Mouse (Mus musculus): ENCODE data around the gene Selenof. TPM values are rescaled to one million over a fixed set of nuclear protein-coding genes. Genes with fewer than 3 reads are reported as not detected.

Selenof gene
- 339 and 350 TPM in 2 replicates for polyA plus RNA-seq (2014; fragmentation: Nextera tagmentation; extraction: Ambion mirVana)

DNA sequence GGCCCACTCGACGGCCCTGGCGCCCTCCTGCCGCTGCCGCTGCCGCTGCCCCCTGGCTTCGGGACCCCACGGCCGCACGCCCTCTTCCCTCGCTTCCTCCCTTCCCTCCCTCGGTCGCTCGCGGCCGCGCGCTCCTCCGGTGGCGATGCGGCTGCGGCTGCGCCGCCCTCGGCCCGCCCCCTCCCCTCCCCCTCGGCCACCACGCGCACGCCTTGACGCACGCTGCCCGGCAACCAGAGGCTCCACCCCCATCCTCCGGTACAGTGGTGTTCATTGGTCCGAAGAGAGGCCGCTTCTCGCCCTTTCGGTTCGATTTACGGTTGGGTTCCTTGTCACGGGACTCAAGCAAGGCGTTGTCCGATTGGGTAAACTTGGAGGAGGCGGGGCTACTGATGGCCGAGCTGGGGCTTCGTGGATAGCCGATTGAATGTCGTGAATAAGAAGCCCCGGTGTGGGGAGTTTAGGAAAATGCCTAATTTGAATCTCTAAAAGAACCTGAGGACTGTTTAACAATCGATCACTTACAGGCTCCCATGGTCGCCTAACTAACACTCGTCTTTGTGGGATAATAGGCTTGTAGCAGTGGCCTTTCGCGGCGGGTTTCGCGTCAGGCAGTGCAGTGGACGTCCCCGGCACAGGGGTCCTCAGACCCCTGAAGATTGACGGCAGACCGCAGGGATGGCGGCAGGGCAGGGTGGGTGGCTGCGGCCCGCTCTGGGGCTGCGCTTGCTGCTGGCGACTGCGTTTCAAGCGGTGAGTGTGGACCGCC, at the start of gene Selenof, which contains the start of gene Hs2st1:
Selenof (plus strand) TSS at position 258 of the 769 bp plus-strand sequence.
Hs2st1 (minus strand) TSS at position 135 of the 769 bp plus-strand sequence.
- under 1% methylated on average over 52 of the region's 69 CpGs for WGBS (ENCODE audit: insufficient replicate concordance)
- H3K36me3 ChIP-seq (ENCODE audit: control insufficient read depth, insufficient read depth, low read length) = no peaks in the 10 kb centered on the region; the same call in 1 of the 2 replicates
- ATAC-seq (replicated peaks; ENCODE audit: insufficient number of reproducible peaks, low FRiP score, low TSS enrichment) = peak; percentile 99
- peak within 1 kb of the TSS; percentile 84 for H3K4me3 ChIP-seq (ENCODE audit: low read depth, low read length)
- no peaks in the 10 kb centered on the region for H3K27me3 ChIP-seq (ENCODE audit: control insufficient read depth, insufficient read depth, low read length)
- H3K9me3 ChIP-seq (replicated peaks; ENCODE audit: control insufficient read depth, low read length) = no peaks in the 10 kb centered on the region
- peak within 1 kb of the TSS; percentile 91 for H3K27ac ChIP-seq (ENCODE audit: low read depth, low read length)
- H3K4me1 ChIP-seq (ENCODE audit: control insufficient read depth, insufficient read depth, low read length) = peaks cover 14% of the 10 kb centered on the region
- peak within 1 kb of the TSS; percentile 95 for H3K4me2 ChIP-seq
- H3K9ac ChIP-seq (ENCODE audit: low read depth, low read length) = peak within 1 kb of the TSS; percentile 92

DNA sequence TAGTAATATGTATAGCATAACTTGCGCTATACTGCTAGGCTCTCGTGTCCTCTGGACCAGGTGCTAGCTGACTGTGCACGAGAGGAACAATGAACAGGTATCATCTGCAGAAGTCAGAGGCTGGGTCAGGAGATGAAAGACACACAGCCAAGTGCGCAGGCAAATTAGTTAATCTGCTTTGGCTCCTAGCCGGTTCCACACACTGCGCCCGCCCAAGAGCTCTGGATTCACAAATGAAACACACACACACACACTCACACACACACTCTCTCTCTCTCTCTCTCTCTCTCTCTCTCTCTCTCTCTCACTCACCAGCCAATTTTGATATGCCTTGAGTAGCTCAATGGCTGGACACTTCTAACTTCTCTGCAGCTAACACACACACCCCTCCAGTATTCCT, 42.2 kb upstream of the Selenof start:
- 92% methylated on average over 7 of the region's 7 CpGs for WGBS (ENCODE audit: insufficient replicate concordance)
- no peak overlapping the region for H3K4me3 ChIP-seq (ENCODE audit: low read depth, low read length)
- no peaks in the 10 kb centered on the region for H3K4me1 ChIP-seq (ENCODE audit: control insufficient read depth, insufficient read depth, low read length)
- ATAC-seq (replicated peaks; ENCODE audit: insufficient number of reproducible peaks, low FRiP score, low TSS enrichment) = no peak
- H3K9ac ChIP-seq (ENCODE audit: low read depth, low read length) = no peak overlapping the region
- no peaks in the 10 kb centered on the region for H3K9me3 ChIP-seq (replicated peaks; ENCODE audit: control insufficient read depth, low read length)
- H3K36me3 ChIP-seq (ENCODE audit: control insufficient read depth, insufficient read depth, low read length) = no peaks in the 10 kb centered on the region
- no peak overlapping the region for H3K27ac ChIP-seq (ENCODE audit: low read depth, low read length)
- no peaks in the 10 kb centered on the region for H3K27me3 ChIP-seq (ENCODE audit: control insufficient read depth, insufficient read depth, low read length)
- H3K4me2 ChIP-seq = no peak overlapping the region

DNA sequence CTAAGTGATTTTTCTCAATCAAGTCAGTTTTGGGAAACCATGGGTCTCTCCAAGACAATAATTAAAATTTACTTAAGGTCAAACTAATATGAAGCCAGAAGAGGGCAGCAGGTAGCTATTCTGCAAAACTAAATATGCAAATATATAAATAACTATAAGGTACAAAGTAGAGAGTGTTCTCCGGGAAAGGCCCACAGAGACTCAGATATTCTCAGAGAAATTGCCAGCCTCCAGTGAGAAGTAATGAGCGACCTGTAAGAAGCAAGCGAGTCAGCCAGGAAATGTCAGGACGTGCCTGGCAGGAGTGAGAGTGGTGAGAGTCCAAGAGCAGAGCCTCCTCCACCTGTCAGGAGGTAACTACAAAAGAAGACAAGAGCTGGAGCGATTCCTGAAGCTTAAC, 39.1 kb upstream of the Selenof start:
- no peak for ATAC-seq (replicated peaks; ENCODE audit: insufficient number of reproducible peaks, low FRiP score, low TSS enrichment)
- Histone ChIP-seq H3K4me2 (no peak overlapping the region), H3K36me3 (ENCODE audit: control insufficient read depth, insufficient read depth, low read length) (no peaks in the 10 kb centered on the region), H3K9ac (ENCODE audit: low read depth, low read length) (no peak overlapping the region), H3K27ac (ENCODE audit: low read depth, low read length) (no peak overlapping the region), H3K27me3 (ENCODE audit: control insufficient read depth, insufficient read depth, low read length) (no peaks in the 10 kb centered on the region), H3K4me1 (ENCODE audit: control insufficient read depth, insufficient read depth, low read length) (no peaks in the 10 kb centered on the region), H3K9me3 (replicated peaks; ENCODE audit: control insufficient read depth, low read length) (no peaks in the 10 kb centered on the region), H3K4me3 (ENCODE audit: low read depth, low read length) (no peak overlapping the region)
- 48% methylated on average over 5 of the region's 5 CpGs for WGBS (ENCODE audit: insufficient replicate concordance)

DNA sequence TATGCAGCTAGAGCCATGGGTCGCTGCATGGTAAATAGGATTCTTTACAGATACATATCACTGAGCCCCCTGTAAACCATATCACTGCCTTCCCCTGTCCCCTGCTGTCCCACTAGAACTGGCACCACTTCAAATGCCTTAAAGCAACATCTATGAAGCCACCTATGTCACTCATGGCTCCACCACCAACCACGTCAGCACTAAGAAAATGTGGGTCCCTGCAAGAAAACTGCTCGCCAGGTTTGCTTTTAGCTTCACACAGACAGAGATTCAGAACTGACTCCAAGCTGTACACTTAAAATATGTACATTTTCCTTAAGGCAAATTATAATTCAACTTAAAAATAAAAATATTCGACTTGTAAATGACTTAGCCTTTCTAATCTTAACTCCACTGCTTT, 35.0 kb upstream of the Selenof start:
- no peak for ATAC-seq (replicated peaks; ENCODE audit: insufficient number of reproducible peaks, low FRiP score, low TSS enrichment)
- 87% methylated on average over 4 of the region's 4 CpGs for WGBS (ENCODE audit: insufficient replicate concordance)
- no peaks in the 10 kb centered on the region for H3K36me3 ChIP-seq (ENCODE audit: control insufficient read depth, insufficient read depth, low read length)
- no peak overlapping the region for H3K4me2 ChIP-seq
- no peak overlapping the region for H3K27ac ChIP-seq (ENCODE audit: low read depth, low read length)
- no peaks in the 10 kb centered on the region for H3K27me3 ChIP-seq (ENCODE audit: control insufficient read depth, insufficient read depth, low read length)
- no peak overlapping the region for H3K9ac ChIP-seq (ENCODE audit: low read depth, low read length)
- H3K4me3 ChIP-seq (ENCODE audit: low read depth, low read length) = no peak overlapping the region
- H3K9me3 ChIP-seq (replicated peaks; ENCODE audit: control insufficient read depth, low read length) = no peaks in the 10 kb centered on the region
- peaks cover 5% of the 10 kb centered on the region; the same call in 1 of the 2 replicates for H3K4me1 ChIP-seq (ENCODE audit: control insufficient read depth, insufficient read depth, low read length)

DNA sequence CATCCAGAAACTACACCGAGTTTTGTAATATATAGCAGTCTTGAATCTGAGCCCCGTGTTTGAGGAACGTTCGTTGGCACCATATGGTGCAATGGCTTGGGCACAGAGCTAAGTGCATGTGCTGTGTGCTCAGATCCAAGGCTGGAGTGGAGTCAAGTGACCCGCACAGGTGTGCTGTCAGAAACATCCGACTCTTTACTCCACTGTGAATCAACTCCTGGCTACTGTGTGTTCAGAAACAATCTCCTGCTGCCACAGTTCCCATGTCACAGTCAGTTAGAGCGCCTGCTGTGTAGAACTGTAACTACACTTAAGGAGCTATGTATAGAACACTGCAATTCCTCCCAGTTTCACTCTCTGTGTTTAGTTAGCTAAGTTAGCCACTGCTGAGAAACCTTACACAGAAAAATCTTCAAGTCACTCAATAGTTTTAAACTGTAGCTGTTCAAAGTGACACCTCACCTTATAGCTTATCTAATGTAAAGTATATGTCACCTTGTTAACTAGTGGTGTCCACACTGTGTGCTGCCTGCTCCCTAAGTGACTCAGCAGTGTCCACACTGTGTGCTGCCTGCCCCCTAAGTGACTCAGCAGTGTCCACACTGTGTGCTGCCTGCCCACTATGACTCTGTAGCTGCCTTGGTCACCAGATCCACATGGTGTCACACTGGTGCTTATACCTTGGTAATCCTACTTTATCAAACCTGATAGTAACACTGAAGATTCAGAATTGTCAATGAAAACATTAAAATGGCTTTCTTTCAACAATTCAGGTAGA, 32.8 kb upstream of the Selenof start:
- WGBS (ENCODE audit: insufficient replicate concordance) = 71% methylated on average over 7 of the region's 7 CpGs
- Histone ChIP-seq H3K27me3 (ENCODE audit: control insufficient read depth, insufficient read depth, low read length) (no peaks in the 10 kb centered on the region), H3K4me1 (ENCODE audit: control insufficient read depth, insufficient read depth, low read length) (peaks cover 5% of the 10 kb centered on the region), H3K9ac (ENCODE audit: low read depth, low read length) (no peak overlapping the region), H3K9me3 (replicated peaks; ENCODE audit: control insufficient read depth, low read length) (no peaks in the 10 kb centered on the region), H3K4me2 (no peak overlapping the region), H3K36me3 (ENCODE audit: control insufficient read depth, insufficient read depth, low read length) (no peaks in the 10 kb centered on the region), H3K27ac (ENCODE audit: low read depth, low read length) (no peak overlapping the region), H3K4me3 (ENCODE audit: low read depth, low read length) (no peak overlapping the region)
- ATAC-seq (replicated peaks; ENCODE audit: insufficient number of reproducible peaks, low FRiP score, low TSS enrichment) = no peak

DNA sequence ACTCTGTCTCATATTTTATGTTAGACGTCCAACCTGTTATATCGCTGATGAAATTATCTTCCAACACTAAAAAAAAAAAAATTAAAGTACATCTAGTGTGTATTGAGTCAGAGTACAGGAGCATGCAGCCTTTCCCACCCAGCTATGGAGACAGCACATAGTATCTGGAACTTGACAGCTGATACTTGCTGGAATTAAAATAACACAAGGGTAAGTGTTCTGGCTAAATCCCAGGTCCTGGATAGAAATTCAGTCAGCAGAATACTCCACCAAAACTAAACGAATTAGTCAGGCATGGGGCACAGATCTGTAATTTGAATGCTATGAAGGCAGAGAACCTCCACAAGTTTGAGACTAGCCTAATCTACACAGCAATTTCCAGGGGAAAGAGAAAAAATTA, 31.1 kb upstream of the Selenof start:
- Histone ChIP-seq H3K27me3 (ENCODE audit: control insufficient read depth, insufficient read depth, low read length) (no peaks in the 10 kb centered on the region), H3K4me2 (no peak overlapping the region), H3K36me3 (ENCODE audit: control insufficient read depth, insufficient read depth, low read length) (no peaks in the 10 kb centered on the region), H3K4me1 (ENCODE audit: control insufficient read depth, insufficient read depth, low read length) (peaks cover 5% of the 10 kb centered on the region), H3K4me3 (ENCODE audit: low read depth, low read length) (no peak overlapping the region), H3K9ac (ENCODE audit: low read depth, low read length) (no peak overlapping the region), H3K9me3 (replicated peaks; ENCODE audit: control insufficient read depth, low read length) (no peaks in the 10 kb centered on the region), H3K27ac (ENCODE audit: low read depth, low read length) (no peak overlapping the region)
- 67% methylated on average over 3 of the region's 3 CpGs for WGBS (ENCODE audit: insufficient replicate concordance)
- no peak for ATAC-seq (replicated peaks; ENCODE audit: insufficient number of reproducible peaks, low FRiP score, low TSS enrichment)

DNA sequence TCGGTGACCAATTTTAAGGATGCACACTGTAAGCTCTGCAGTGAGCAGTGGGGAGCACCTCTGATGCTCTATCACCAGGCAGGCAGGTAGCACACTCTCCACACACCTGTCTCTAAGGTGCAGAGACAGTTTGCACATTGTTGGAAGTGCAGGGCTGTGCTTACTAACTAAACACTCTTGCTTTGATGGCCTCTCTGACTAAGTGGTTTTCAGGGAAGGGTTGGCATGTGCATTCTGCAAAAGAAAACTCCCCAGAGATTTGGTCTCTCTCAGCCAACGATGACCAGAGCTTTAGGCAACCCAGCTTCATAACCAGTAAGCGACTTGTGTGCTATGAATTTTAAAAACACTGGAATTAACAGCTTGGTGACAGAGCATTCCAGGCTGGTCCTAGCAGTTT, 29.3 kb upstream of the Selenof start:
- Histone ChIP-seq H3K9me3 (replicated peaks; ENCODE audit: control insufficient read depth, low read length) (no peaks in the 10 kb centered on the region), H3K27me3 (ENCODE audit: control insufficient read depth, insufficient read depth, low read length) (no peaks in the 10 kb centered on the region), H3K4me1 (ENCODE audit: control insufficient read depth, insufficient read depth, low read length) (peaks cover 7% of the 10 kb centered on the region), H3K4me2 (no peak overlapping the region), H3K9ac (ENCODE audit: low read depth, low read length) (no peak overlapping the region), H3K4me3 (ENCODE audit: low read depth, low read length) (no peak overlapping the region), H3K36me3 (ENCODE audit: control insufficient read depth, insufficient read depth, low read length) (no peaks in the 10 kb centered on the region), H3K27ac (ENCODE audit: low read depth, low read length) (no peak overlapping the region)
- no peak for ATAC-seq (replicated peaks; ENCODE audit: insufficient number of reproducible peaks, low FRiP score, low TSS enrichment)
- WGBS (ENCODE audit: insufficient replicate concordance) = 76% methylated on average over 3 of the region's 3 CpGs

DNA sequence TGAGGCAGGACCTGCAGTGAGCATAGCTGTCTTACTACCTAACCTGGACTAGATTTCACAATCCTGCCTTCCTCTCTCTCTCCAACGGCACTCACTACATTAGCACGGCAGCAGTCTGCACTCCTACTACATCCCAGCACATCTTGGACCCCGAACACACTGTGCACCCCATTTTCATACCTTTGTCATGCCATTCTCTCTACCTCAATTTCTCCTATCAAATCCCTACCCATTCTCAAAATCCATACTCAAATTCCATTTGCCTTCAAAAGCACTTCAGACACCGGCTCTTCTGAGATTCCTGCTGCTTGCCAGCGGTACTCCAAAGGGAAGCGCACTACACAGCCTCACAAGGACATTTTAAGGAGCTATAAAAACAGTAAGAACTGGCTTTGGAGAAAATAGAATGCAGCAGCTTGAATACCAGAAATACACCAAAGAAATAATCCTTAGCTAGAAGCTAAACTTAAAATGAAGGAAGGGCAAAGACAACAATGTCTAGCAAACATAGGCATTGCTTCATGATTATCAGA, 28.1 kb upstream of the Selenof start:
- H3K36me3 ChIP-seq (ENCODE audit: control insufficient read depth, insufficient read depth, low read length) = no peaks in the 10 kb centered on the region

More for the DNA sequence above, 28.1 kb upstream of the Selenof start:
- no peak overlapping the region for H3K9ac ChIP-seq (ENCODE audit: low read depth, low read length)
- H3K27me3 ChIP-seq (ENCODE audit: control insufficient read depth, insufficient read depth, low read length) = no peaks in the 10 kb centered on the region
- no peaks in the 10 kb centered on the region for H3K9me3 ChIP-seq (replicated peaks; ENCODE audit: control insufficient read depth, low read length)
- ATAC-seq (replicated peaks; ENCODE audit: insufficient number of reproducible peaks, low FRiP score, low TSS enrichment) = no peak
- H3K27ac ChIP-seq (ENCODE audit: low read depth, low read length) = peak overlapping the region; percentile 22; the same call in 1 of the 2 replicates
- H3K4me3 ChIP-seq (ENCODE audit: low read depth, low read length) = no peak overlapping the region
- peaks cover 10% of the 10 kb centered on the region for H3K4me1 ChIP-seq (ENCODE audit: control insufficient read depth, insufficient read depth, low read length)
- H3K4me2 ChIP-seq = no peak overlapping the region
- WGBS (ENCODE audit: insufficient replicate concordance) = 71% methylated on average over 6 of the region's 6 CpGs

Measured in heart, embryonic 11.5 days (tissue).